Mouse (Mus musculus) midbrain, postnatal 0 days (tissue): ENCODE data around the gene Rpap3. TPM values are rescaled to one million over a fixed set of nuclear protein-coding genes. Genes with fewer than 3 reads are reported as not detected.
A peak's percentile ranks its signal among the peaks of the same experiment; 100 is the strongest.
"Not testable (repeated sequence)": the region's sequence is repeated elsewhere in the genome, so short reads cannot be mapped to it uniquely, and the experiment has no call there.

Experiments used
- ATAC-seq: fragments of 200-750 bp; cut with Nextera tagmentation; 2 replicates; pipeline ENCODE4 v1.8.0; 2017; ENCODE audit warnings: moderate number of reproducible peaks, mild to moderate bottlenecking, moderate TSS enrichment, moderate library complexity; ENCODE audit not compliant: low FRiP score
- DNase-seq: peaks from one replicate; pipeline ENCODE4 v3.0.0-alpha.2; 2015; ENCODE audit warnings: low spot score
- H3K27ac ChIP-seq: fragments of 300-500 bp; sonication (generic); 2 replicates; pipeline ENCODE4 v1.5.1; 2014; ENCODE audit warnings: low read depth, mild to moderate bottlenecking, low read length, mixed read lengths
- H3K27me3 ChIP-seq: fragments of 300-500 bp; sonication (generic); 2 replicates; pipeline ENCODE4 v1.6.1; 2014; ENCODE audit warnings: low read length, control low read depth, mixed read lengths; ENCODE audit not compliant: insufficient read depth
- H3K36me3 ChIP-seq: fragments of 300-500 bp; sonication (generic); 2 replicates; pipeline ENCODE4 v1.6.1; 2014; ENCODE audit warnings: low read length, control low read depth, mixed read lengths; ENCODE audit not compliant: insufficient read depth
- H3K4me1 ChIP-seq: fragments of 300-500 bp; sonication (generic); 2 replicates; pipeline ENCODE4 v1.6.1; 2014; ENCODE audit warnings: mild to moderate bottlenecking, control low read depth, antibody characterized with exemption, low read length, mixed read lengths; ENCODE audit not compliant: insufficient read depth
- H3K4me2 ChIP-seq: fragments of 300-500 bp; sonication (generic); 2 replicates; pipeline ENCODE4 v1.6.1; 2014; ENCODE audit warnings: low read depth, mild to moderate bottlenecking, low read length, mixed read lengths; ENCODE audit not compliant: poor library complexity, severe bottlenecking
- H3K4me3 ChIP-seq: fragments of 300-500 bp; sonication (generic); 2 replicates; pipeline ENCODE4 v1.5.1; 2014; ENCODE audit warnings: low read depth, mild to moderate bottlenecking, low read length, moderate library complexity
- H3K9ac ChIP-seq: fragments of 300-500 bp; sonication (generic); replicated peaks from 2 replicates; pipeline ENCODE4 v1.6.1; 2014; ENCODE audit warnings: mild to moderate bottlenecking, low read length, moderate library complexity, mixed read lengths; ENCODE audit not compliant: poor library complexity, severe bottlenecking
- H3K9me3 ChIP-seq: fragments of 300-500 bp; sonication (generic); 2 replicates; pipeline ENCODE4 v1.6.1; 2016; ENCODE audit warnings: low read length, control low read depth
- CTCF ChIP-seq: IDR thresholded peaks from 2 replicates; pipeline ENCODE4 v1.5.1; 2016; ENCODE audit warnings: antibody characterized with exemption, mild to moderate bottlenecking
- WGBS: fragments of 180-500 bp; shearing (Covaris S2); extraction: QIAGEN DNeasy Blood & Tissue Kit; methylation state at CpG from one replicate; pipeline ENCODE4 v1.1.7; 2014; 5-methylcytosine and 5-hydroxymethylcytosine counted together
- polyA plus RNA-seq: library from polyadenylated mRNA; unstranded; fragments of >200 nt; fragmentation: Nextera tagmentation; extraction: Ambion mirVana; gene quantifications from 2 replicates; pipeline ENCODE4 v1.2.1, GENCODE M21; 2015
- total RNA-seq: library from RNA; depleted of rRNA; stranded (reverse); fragments of >200 nt; gene quantifications from 2 replicates; pipeline ENCODE4 v1.2.3, GENCODE M21; 2014

The Rpap3 gene
- total and polyA plus RNA-seq, 2 experiments from 2014 or later, result 21.8 to 46.2 TPM

- Histone ChIP-seq H3K9ac (no peak overlapping the region), H3K27ac (no peak overlapping the region), H3K4me1 (peaks cover 10% of the 10 kb centered on the region; the same call in 1 of the 2 replicates), H3K9me3 (no peaks in the 10 kb centered on the region), H3K27me3 (no peaks in the 10 kb centered on the region), H3K4me3 (no peak overlapping the region), H3K4me2 (no peak overlapping the region), H3K36me3 (peaks cover 13% of the 10 kb centered on the region)
- WGBS, result 81% methylated on average over 6 of the region's 6 CpGs
- no peak for TF ChIP-seq CTCF
- DNase-seq, result no peak
- ATAC-seq, result no peak
Measured at GRCm38 (mm10) chr15:97670554-97670953, 35.1 kb downstream of the Rpap3 start.

- H3K27me3 ChIP-seq, H3K9me3 ChIP-seq, DNase-seq, H3K9ac ChIP-seq, H3K4me2 ChIP-seq, H3K36me3 ChIP-seq, ATAC-seq, H3K4me1 ChIP-seq, H3K4me3 ChIP-seq: not testable (repeated sequence)
- H3K27ac ChIP-seq, result peak overlapping the region; percentile 34
- WGBS, result 64% methylated on average over 17 of the region's 17 CpGs
Measured at GRCm38 (mm10) chr15:97668158-97668877, 37.3 kb downstream of the Rpap3 start.

- DNase-seq (peak; percentile 91), ATAC-seq (no peak)
- Histone ChIP-seq H3K27ac (peak overlapping the region; percentile 39), H3K27me3 (no peaks in the 10 kb centered on the region), H3K36me3 (no peaks in the 10 kb centered on the region), H3K4me2 (no peak overlapping the region), H3K4me1 (peaks cover 7% of the 10 kb centered on the region; the same call in 1 of the 2 replicates), H3K9ac (no peak overlapping the region), H3K4me3 (no peak overlapping the region), H3K9me3 (no peaks in the 10 kb centered on the region)
- TF ChIP-seq CTCF, result peak; percentile 98
- WGBS, result 21% methylated on average over 7 of the region's 7 CpGs
Measured at GRCm38 (mm10) chr15:97667437-97667836, 38.2 kb downstream of the Rpap3 start.

GRCm38 (mm10) chr15:97666457-97666770 lies 39.2 kb downstream of the Rpap3 start:
- no peak overlapping the region for H3K9ac ChIP-seq
- H3K4me2 ChIP-seq, result no peak overlapping the region
- WGBS, result 91% methylated on average over 10 of the region's 10 CpGs
- H3K4me1 ChIP-seq, result no peaks in the 10 kb centered on the region
- TF ChIP-seq CTCF, result no peak
- no peak for DNase-seq
- H3K36me3 ChIP-seq, result no peaks in the 10 kb centered on the region
- H3K4me3 ChIP-seq, result no peak overlapping the region
- no peaks in the 10 kb centered on the region for H3K27me3 ChIP-seq
- H3K27ac ChIP-seq, result no peak overlapping the region
- no peak for ATAC-seq
- H3K9me3 ChIP-seq, result no peaks in the 10 kb centered on the region

- no peak for TF ChIP-seq CTCF
- no peak for ATAC-seq
Measured at GRCm38 (mm10) chr15:97665770-97666456, 39.7 kb downstream of the Rpap3 start.

GRCm38 (mm10) chr15:97664981-97665668 lies 40.5 kb downstream of the Rpap3 start:
- Histone ChIP-seq H3K4me2 (no peak overlapping the region), H3K27me3 (no peaks in the 10 kb centered on the region), H3K36me3 (no peaks in the 10 kb centered on the region), H3K27ac (no peak overlapping the region), H3K9ac (no peak overlapping the region), H3K4me1 (no peaks in the 10 kb centered on the region), H3K9me3 (no peaks in the 10 kb centered on the region), H3K4me3 (no peak overlapping the region)
- DNase-seq, result peak; percentile 54
- ATAC-seq, result no peak
- peak; percentile 84 for TF ChIP-seq CTCF
- 62% methylated on average over 16 of the region's 16 CpGs for WGBS

More at GRCm38 (mm10) chr15:97665770-97666456, 39.7 kb downstream of the Rpap3 start:
- H3K27me3 ChIP-seq, result no peaks in the 10 kb centered on the region
- DNase-seq, result no peak
- H3K9me3 ChIP-seq, result no peaks in the 10 kb centered on the region
- 74% methylated on average over 25 of the region's 25 CpGs for WGBS
- no peaks in the 10 kb centered on the region for H3K4me1 ChIP-seq
- no peak overlapping the region for H3K27ac ChIP-seq
- H3K4me2 ChIP-seq, result no peak overlapping the region
- H3K4me3 ChIP-seq, result no peak overlapping the region
- H3K36me3 ChIP-seq, result no peaks in the 10 kb centered on the region
- no peak overlapping the region for H3K9ac ChIP-seq
